Mouse (Mus musculus) C2C12 (cell line): ENCODE data around the gene Epas1.

Source experiments
- CTCF ChIP-seq: IDR thresholded peaks from one replicate; pipeline ENCODE4 v1.5.1; 2011; ENCODE audit not compliant: control insufficient read depth, insufficient read depth, insufficient read length
- FOSL1 ChIP-seq: IDR thresholded peaks from one replicate; pipeline ENCODE4 v1.8.0; 2011; ENCODE audit warnings: mild to moderate bottlenecking, low read length; ENCODE audit not compliant: poor library complexity, insufficient read depth, severe bottlenecking
- MAX ChIP-seq: IDR thresholded peaks from one replicate; pipeline ENCODE4 v1.6.1; 2011; ENCODE audit warnings: mild to moderate bottlenecking, control low read depth
- MYOD1 ChIP-seq: IDR thresholded peaks from one replicate; pipeline ENCODE4 v1.6.1; 2011; ENCODE audit warnings: low read depth; ENCODE audit not compliant: control insufficient read depth, insufficient read length
- MYOG ChIP-seq: IDR thresholded peaks from one replicate; pipeline ENCODE4 v1.6.1; 2011; ENCODE audit not compliant: control insufficient read depth, insufficient read length; ENCODE audit errors: extremely low read depth
- USF1 ChIP-seq: IDR thresholded peaks from one replicate; pipeline ENCODE4 v1.6.1; 2011; ENCODE audit warnings: low read depth, mild to moderate bottlenecking, control low read depth, moderate library complexity

- TF ChIP-seq CTCF = no peak
- no peak for TF ChIP-seq MYOD1
- no peak for TF ChIP-seq USF1
- TF ChIP-seq FOSL1 = no peak
- TF ChIP-seq MAX = no peak
- no peak for TF ChIP-seq MYOG
Measured at GRCm38 (mm10) chr17:86827391-86828165, 74.1 kb downstream of the Epas1 start.
